Mouse (Mus musculus): ENCODE results near the gene Aacs. TPM values are rescaled to one million over a fixed set of nuclear protein-coding genes. Genes with fewer than 3 reads are reported as not detected.
"Not testable (repeated sequence)": the region's sequence is repeated elsewhere in the genome, so short reads cannot be mapped to it uniquely, and the experiment has no call there.

Aacs gene
- polyA plus RNA-seq, 1 experiment from 2014 or later: 31.2 TPM

DNA sequence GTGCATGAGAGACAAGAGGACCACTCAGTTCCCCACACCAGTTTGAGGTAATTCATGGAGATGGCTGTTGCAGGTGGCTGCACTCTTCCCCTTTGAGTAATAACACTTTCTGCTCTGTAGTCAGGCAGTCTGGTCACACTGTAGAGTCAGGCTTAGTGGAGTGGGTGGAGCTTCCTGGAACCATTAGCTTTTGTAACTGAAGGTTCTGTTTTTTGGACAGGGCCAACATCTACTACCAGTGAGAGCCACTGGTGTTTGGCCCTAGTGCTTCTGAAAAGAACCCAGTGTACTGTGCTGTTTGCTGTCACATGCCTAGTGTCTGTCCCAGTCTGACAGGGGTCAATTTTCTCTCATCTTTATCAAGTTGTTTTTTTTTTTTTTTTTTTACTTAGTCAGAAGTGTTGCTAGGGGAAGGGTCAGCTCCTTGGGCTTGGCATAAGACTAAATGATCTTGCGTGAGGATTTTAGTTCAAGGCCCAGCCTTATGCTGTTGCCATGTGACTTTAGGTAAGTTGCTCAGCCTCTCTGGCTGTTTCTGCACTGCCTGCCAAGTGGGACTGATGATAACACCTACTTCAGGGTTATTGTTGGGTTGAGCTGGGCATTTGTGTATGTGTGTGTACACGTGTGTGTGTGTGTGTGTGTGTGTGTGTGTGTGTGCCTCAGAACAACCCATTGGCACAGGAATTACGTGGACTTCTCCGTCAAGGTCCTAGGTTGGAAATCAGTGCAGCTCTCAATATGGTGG lies 9.6 kb downstream of the Aacs start:
- H3K9ac ChIP-seq (ENCODE audit: low read length): no peak overlapping the region
- no peaks in the 10 kb centered on the region for H3K9me3 ChIP-seq (ENCODE audit: control insufficient read depth, low read length)
- 92% methylated on average over 4 of the region's 4 CpGs for WGBS
- peaks cover 18% of the 10 kb centered on the region for H3K36me3 ChIP-seq (ENCODE audit: control insufficient read depth, insufficient read depth, low read length)
- H3K27ac ChIP-seq (ENCODE audit: low read length): no peak overlapping the region
- no peak overlapping the region for H3K4me2 ChIP-seq (ENCODE audit: low read depth, low read length)
- H3K4me1 ChIP-seq (replicated peaks; ENCODE audit: control insufficient read depth, insufficient read depth, low read length): no peaks in the 10 kb centered on the region
- ATAC-seq (ENCODE audit: low read depth): no peak
- no peak overlapping the region for H3K4me3 ChIP-seq (ENCODE audit: low read length)
- no peaks in the 10 kb centered on the region for H3K27me3 ChIP-seq (ENCODE audit: control insufficient read depth, insufficient read depth, low read depth, low read length)

DNA sequence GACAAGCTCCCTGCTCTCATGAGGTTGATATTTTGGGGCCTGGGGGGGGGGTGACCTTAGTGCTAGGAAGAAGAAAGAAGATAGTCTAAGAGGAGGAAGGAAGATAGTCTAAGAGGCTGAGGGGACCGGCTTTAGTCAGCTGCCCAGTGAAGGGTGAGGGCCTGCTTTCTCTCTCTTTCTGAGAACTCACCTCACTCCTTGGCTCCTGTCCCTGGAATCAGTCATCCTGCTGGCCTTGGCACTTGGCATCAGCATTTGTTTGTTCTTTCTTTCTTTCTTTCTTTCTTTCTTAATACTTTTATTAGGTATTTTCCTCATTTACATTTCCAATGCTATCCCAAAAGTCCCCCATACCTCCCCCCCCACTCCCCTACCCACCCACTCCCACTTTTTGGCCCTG lies 10.5 kb downstream of the Aacs start:
- H3K27me3 ChIP-seq (ENCODE audit: control insufficient read depth, insufficient read depth, low read depth, low read length): no peaks in the 10 kb centered on the region
- WGBS: 59% methylated on average over 1 of the region's 1 CpGs
- peaks cover 18% of the 10 kb centered on the region for H3K36me3 ChIP-seq (ENCODE audit: control insufficient read depth, insufficient read depth, low read length)
- H3K9ac ChIP-seq (ENCODE audit: low read length): no peak overlapping the region
- H3K4me3 ChIP-seq (ENCODE audit: low read length): no peak overlapping the region
- no peak for ATAC-seq (ENCODE audit: low read depth)
- no peak overlapping the region for H3K4me2 ChIP-seq (ENCODE audit: low read depth, low read length)
- H3K27ac ChIP-seq (ENCODE audit: low read length): no peak overlapping the region
- H3K4me1 ChIP-seq (replicated peaks; ENCODE audit: control insufficient read depth, insufficient read depth, low read length): no peaks in the 10 kb centered on the region
- no peaks in the 10 kb centered on the region for H3K9me3 ChIP-seq (ENCODE audit: control insufficient read depth, low read length)

DNA sequence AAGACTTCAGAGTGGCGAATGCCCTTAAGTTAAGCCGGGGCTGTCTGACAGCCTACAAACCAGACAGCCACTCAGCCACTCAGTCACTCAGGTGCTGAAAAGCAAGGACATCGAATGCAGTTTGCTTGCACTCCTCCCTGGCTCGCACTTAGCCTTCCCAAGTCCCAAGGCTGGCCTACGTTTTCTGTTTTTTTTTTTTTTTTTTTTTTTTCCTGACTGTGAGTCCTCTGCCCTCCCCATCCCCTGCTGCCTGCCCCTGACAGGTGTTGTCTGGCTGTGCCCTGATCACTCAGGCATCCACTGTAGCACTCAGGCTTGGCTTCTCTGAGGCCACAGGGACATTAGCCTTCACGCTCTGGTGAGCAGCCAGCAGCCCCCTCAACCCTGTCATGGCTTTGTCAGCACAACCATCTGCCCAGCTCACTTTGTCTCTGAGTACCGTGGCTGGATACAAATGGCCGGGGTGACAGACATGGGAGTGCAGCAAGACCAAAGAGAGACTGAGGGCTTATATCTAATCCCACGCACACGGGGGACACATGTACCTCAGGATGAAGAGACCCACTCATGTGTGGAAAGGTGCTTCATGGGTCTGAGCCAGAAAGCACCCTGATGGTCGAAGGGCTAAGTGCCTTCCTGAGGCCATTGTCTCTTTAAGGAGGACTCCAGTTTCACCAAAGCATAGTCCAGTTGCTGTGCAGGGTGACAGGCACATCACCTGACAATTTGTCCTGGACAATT lies 11.9 kb downstream of the Aacs start:
- Histone ChIP-seq H3K27ac (ENCODE audit: low read length) (no peak overlapping the region), H3K27me3 (ENCODE audit: control insufficient read depth, insufficient read depth, low read depth, low read length) (no peaks in the 10 kb centered on the region), H3K4me2 (ENCODE audit: low read depth, low read length) (no peak overlapping the region), H3K9ac (ENCODE audit: low read length) (no peak overlapping the region), H3K9me3 (ENCODE audit: control insufficient read depth, low read length) (no peaks in the 10 kb centered on the region), H3K4me1 (replicated peaks; ENCODE audit: control insufficient read depth, insufficient read depth, low read length) (no peaks in the 10 kb centered on the region), H3K4me3 (ENCODE audit: low read length) (no peak overlapping the region), H3K36me3 (ENCODE audit: control insufficient read depth, insufficient read depth, low read length) (peaks cover 18% of the 10 kb centered on the region)
- WGBS: 75% methylated on average over 11 of the region's 11 CpGs
- no peak for ATAC-seq (ENCODE audit: low read depth)

DNA sequence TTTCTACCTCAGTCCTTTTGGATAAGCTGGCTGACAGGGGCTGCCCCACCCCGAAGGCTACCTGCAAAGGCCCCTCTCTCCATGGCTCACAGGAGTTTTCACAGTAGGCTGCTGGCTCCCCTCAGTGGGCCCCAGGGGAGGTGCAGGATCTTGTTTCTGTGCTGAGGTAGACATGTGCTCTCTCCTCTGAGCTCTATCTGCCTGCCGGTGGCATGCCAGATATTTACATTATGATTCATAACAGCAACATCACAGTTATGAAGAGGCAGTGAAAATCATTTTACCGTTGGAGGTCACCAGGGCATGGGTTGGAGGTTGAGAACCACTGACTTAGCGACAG lies 12.5 kb downstream of the Aacs start:
- no peaks in the 10 kb centered on the region for H3K4me1 ChIP-seq (replicated peaks; ENCODE audit: control insufficient read depth, insufficient read depth, low read length)
- H3K9ac ChIP-seq (ENCODE audit: low read length): no peak overlapping the region
- ATAC-seq (ENCODE audit: low read depth): no peak
- H3K4me3 ChIP-seq (ENCODE audit: low read length): no peak overlapping the region
- H3K9me3 ChIP-seq (ENCODE audit: control insufficient read depth, low read length): no peaks in the 10 kb centered on the region
- no peak overlapping the region for H3K27ac ChIP-seq (ENCODE audit: low read length)
- H3K36me3 ChIP-seq (ENCODE audit: control insufficient read depth, insufficient read depth, low read length): peaks cover 15% of the 10 kb centered on the region
- 34% methylated on average over 4 of the region's 4 CpGs for WGBS
- H3K4me2 ChIP-seq (ENCODE audit: low read depth, low read length): no peak overlapping the region
- no peaks in the 10 kb centered on the region for H3K27me3 ChIP-seq (ENCODE audit: control insufficient read depth, insufficient read depth, low read depth, low read length)

DNA sequence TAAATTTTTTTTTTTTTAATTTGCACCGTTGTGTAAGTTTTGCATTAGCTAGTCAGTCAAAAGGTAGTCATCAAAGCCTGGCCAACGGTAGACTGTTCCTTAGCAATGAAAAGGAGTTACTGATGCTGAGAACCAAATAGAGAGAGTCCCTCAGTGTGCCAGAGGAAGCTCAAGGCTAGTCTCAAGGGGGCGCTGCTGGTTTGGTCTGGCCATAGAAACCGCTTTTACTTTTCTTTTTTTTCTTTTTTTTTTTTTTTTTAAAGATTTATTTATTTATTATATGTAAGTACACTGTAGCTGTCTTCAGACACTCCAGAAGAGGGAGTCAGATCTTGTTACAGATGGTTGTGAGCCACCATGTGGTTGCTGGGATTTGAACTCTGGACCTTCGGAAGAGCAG lies 13.3 kb downstream of the Aacs start:
- ATAC-seq (ENCODE audit: low read depth); H3K27me3 ChIP-seq (ENCODE audit: control insufficient read depth, insufficient read depth, low read depth, low read length); H3K9ac ChIP-seq (ENCODE audit: low read length); H3K27ac ChIP-seq (ENCODE audit: low read length); H3K4me2 ChIP-seq (ENCODE audit: low read depth, low read length); H3K4me1 ChIP-seq (replicated peaks; ENCODE audit: control insufficient read depth, insufficient read depth, low read length); H3K4me3 ChIP-seq (ENCODE audit: low read length); H3K9me3 ChIP-seq (ENCODE audit: control insufficient read depth, low read length): not testable (repeated sequence)
- 87% methylated on average over 5 of the region's 5 CpGs for WGBS
- peaks cover 10% of the 10 kb centered on the region for H3K36me3 ChIP-seq (ENCODE audit: control insufficient read depth, insufficient read depth, low read length)

DNA sequence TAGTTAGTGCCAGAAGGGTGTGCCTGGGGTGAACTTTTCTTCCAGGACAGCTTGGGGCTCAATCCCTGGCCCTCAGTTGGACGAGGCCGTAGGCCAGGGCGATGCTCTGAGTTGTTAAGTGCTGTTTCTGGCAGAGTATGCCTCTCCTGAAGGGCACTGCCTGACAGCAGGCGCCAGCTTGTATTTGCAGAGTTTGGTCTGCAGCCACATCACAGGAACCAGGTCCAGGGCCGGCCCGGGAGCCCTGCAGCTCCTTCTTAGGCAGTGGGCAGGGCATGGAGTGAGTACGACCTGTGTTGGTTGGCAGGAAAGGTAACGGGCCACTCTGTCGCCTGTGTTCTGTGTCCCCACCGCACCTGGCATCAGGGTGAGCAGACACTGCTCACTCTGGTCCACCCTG lies 15.5 kb downstream of the Aacs start:
- WGBS: 81% methylated on average over 10 of the region's 10 CpGs
- peaks cover 3% of the 10 kb centered on the region; the same call in 1 of the 2 replicates for H3K36me3 ChIP-seq (ENCODE audit: control insufficient read depth, insufficient read depth, low read length)
- H3K27me3 ChIP-seq (ENCODE audit: control insufficient read depth, insufficient read depth, low read depth, low read length): no peaks in the 10 kb centered on the region
- no peak overlapping the region for H3K4me2 ChIP-seq (ENCODE audit: low read depth, low read length)
- H3K9me3 ChIP-seq (ENCODE audit: control insufficient read depth, low read length): no peaks in the 10 kb centered on the region
- no peak overlapping the region for H3K4me3 ChIP-seq (ENCODE audit: low read length)
- no peak overlapping the region for H3K27ac ChIP-seq (ENCODE audit: low read length)
- no peak overlapping the region for H3K9ac ChIP-seq (ENCODE audit: low read length)
- no peak for ATAC-seq (ENCODE audit: low read depth)
- H3K4me1 ChIP-seq (replicated peaks; ENCODE audit: control insufficient read depth, insufficient read depth, low read length): no peaks in the 10 kb centered on the region

DNA sequence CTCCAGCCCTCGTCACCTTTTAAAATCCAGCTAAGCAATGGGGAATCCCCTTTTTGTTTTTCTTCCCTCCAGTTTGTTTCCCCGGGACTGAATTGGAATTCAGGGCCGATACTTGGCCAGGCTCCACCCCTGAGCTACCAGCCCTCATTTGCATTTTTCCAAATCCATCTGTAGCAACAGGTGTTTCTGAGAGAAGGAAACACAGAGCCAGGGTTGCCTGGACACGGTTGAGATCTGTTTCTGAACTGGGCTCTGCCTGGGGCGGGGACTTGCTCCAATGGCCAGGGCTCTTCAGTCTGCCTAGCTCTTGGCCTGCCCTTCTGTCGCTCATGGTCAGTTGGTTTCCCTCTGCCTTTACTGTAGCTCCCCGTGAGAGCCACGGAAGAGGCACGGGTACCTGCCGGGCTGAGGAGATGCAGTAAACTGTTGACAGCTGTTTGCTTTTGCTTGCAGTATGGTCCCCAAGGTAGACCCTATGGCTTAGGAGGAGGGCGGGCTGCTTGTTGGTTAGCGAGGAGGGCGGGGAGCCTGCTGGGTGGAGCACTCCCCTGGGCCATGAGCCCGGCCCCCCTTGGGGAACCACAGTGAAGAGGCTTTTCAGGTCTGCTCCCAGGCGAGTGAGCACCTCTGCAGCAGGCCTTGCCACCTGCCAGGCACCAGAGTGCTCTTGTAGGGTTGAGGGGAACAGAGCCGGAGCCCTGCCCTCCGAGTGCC lies 16.9 kb downstream of the Aacs start:
- Histone ChIP-seq H3K27me3 (ENCODE audit: control insufficient read depth, insufficient read depth, low read depth, low read length) (no peaks in the 10 kb centered on the region), H3K9ac (ENCODE audit: low read length) (no peak overlapping the region), H3K4me1 (replicated peaks; ENCODE audit: control insufficient read depth, insufficient read depth, low read length) (no peaks in the 10 kb centered on the region), H3K4me2 (ENCODE audit: low read depth, low read length) (no peak overlapping the region), H3K36me3 (ENCODE audit: control insufficient read depth, insufficient read depth, low read length) (peaks cover 3% of the 10 kb centered on the region; the same call in 1 of the 2 replicates), H3K9me3 (ENCODE audit: control insufficient read depth, low read length) (no peaks in the 10 kb centered on the region), H3K4me3 (ENCODE audit: low read length) (no peak overlapping the region), H3K27ac (ENCODE audit: low read length) (no peak overlapping the region)
- peak; percentile 26; the same call in 1 of the 2 replicates for ATAC-seq (ENCODE audit: low read depth)
- WGBS: 63% methylated on average over 17 of the region's 17 CpGs

DNA sequence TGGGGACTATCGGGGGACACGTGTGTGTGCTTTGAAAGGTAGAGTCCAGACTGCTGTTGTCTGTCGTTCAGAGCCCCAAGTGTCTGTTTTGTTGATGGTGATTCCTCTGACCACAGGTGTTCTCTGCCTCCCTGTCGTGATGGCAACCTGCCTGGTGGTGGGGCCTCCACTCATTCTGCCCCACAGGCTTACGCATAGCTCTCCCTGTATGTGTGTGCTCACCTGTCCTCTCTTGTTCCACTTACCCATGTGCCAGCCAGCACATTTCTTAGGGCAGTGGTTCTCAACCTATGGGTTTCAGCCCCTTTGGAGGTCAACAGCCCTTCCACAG lies 17.4 kb downstream of the Aacs start:
- no peak overlapping the region for H3K4me3 ChIP-seq (ENCODE audit: low read length)
- H3K27ac ChIP-seq (ENCODE audit: low read length): no peak overlapping the region
- H3K9ac ChIP-seq (ENCODE audit: low read length): no peak overlapping the region
- peaks cover 3% of the 10 kb centered on the region; the same call in 1 of the 2 replicates for H3K36me3 ChIP-seq (ENCODE audit: control insufficient read depth, insufficient read depth, low read length)
- 62% methylated on average over 5 of the region's 5 CpGs for WGBS
- no peaks in the 10 kb centered on the region for H3K4me1 ChIP-seq (replicated peaks; ENCODE audit: control insufficient read depth, insufficient read depth, low read length)
- peak; percentile 20; the same call in 1 of the 2 replicates for ATAC-seq (ENCODE audit: low read depth)
- no peak overlapping the region for H3K4me2 ChIP-seq (ENCODE audit: low read depth, low read length)
- no peaks in the 10 kb centered on the region for H3K27me3 ChIP-seq (ENCODE audit: control insufficient read depth, insufficient read depth, low read depth, low read length)
- no peaks in the 10 kb centered on the region for H3K9me3 ChIP-seq (ENCODE audit: control insufficient read depth, low read length)

DNA sequence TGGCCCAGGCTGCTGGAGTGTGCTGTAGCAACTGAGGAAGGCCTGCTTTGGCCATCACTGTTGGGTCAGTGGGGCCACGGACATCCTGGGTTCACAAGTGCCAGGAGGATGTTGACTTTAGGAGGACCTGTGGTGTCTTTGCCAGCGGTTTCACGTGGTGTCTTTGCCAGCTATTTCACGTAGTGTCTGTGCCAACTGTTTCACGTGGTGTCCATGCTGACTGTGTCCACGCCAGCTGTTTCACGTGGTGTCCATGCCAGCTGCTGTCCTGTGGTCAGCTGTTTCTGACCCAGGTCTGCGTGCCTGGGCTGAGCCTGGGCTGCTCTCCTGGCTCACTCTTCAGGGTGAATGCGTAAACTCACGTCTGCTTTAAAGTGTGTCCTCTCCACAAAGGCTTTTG lies 20.0 kb downstream of the Aacs start:
- Histone ChIP-seq H3K27ac (ENCODE audit: low read length) (no peak overlapping the region), H3K9me3 (ENCODE audit: control insufficient read depth, low read length) (no peaks in the 10 kb centered on the region), H3K36me3 (ENCODE audit: control insufficient read depth, insufficient read depth, low read length) (no peaks in the 10 kb centered on the region; the same call in 1 of the 2 replicates), H3K27me3 (ENCODE audit: control insufficient read depth, insufficient read depth, low read depth, low read length) (no peaks in the 10 kb centered on the region), H3K4me2 (ENCODE audit: low read depth, low read length) (no peak overlapping the region), H3K4me1 (replicated peaks; ENCODE audit: control insufficient read depth, insufficient read depth, low read length) (no peaks in the 10 kb centered on the region), H3K9ac (ENCODE audit: low read length) (no peak overlapping the region), H3K4me3 (ENCODE audit: low read length) (no peak overlapping the region)
- WGBS: 79% methylated on average over 10 of the region's 10 CpGs
- ATAC-seq (ENCODE audit: low read depth): no peak

Data from lung, embryonic 16.5 days (tissue).